ENCODE assay signal across 8 mouse cellular contexts in the genomic region with DNA sequence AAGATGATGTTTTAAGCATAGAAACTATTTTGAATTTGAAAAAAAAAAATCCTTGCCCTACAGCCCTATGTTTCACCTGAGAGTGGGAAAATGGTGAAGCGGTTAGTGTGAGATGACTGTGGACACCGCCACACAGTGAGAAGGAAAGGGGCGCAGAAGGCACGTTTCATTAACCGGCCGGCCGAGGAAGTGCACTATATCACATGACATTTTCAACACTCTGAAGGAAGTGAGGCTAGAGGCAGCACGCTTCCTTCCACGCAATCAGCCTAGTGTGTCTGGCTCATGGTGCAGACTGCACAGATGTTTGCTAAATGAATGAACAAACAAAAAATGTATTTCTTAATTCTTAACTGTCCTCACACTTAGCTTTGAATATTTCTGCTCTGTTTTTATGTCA.
DNase-seq lines count a peak whose midpoint lies in the region; ATAC-seq and TF ChIP-seq lines count a peak whose summit lies in the region.

No protein-coding gene starts in this region.

- 70% methylated on average over 9 of the region's 9 CpGs for WGBS in lung, embryonic 16.5 days
- 37% methylated on average over 9 of the region's 9 CpGs for WGBS in liver, postnatal 0 days (ENCODE audit: insufficient replicate concordance)

- no peaks in the 10 kb centered on the region for H3K27me3 ChIP-seq in lung, embryonic 16.5 days (ENCODE audit: control insufficient read depth, insufficient read depth, low read depth, low read length)
- H3K27me3 ChIP-seq in liver, postnatal 0 days (ENCODE audit: insufficient read depth, low read length), result no peaks in the 10 kb centered on the region

- H3K9me3 ChIP-seq in lung, embryonic 16.5 days (ENCODE audit: control insufficient read depth, low read length), result no peaks in the 10 kb centered on the region
- no peaks in the 10 kb centered on the region for H3K9me3 ChIP-seq in liver, postnatal 0 days (ENCODE audit: low read length)

- peak; percentile 19 for DNase-seq in embryo, embryonic 11 days
- no peak for DNase-seq in embryo, embryonic 10.5 days (ENCODE audit: low spot score)
- no peak for DNase-seq in lung, postnatal 14 days
- DNase-seq in liver, postnatal 0 days, result peak; percentile 32
- peak; percentile 17 to 19 for DNase-seq in thymus, postnatal 36 days
- DNase-seq in layer of hippocampus, postnatal 36 days, result no peak

- H3K4me1 ChIP-seq in lung, embryonic 16.5 days (replicated peaks; ENCODE audit: control insufficient read depth, insufficient read depth, low read length), result no peaks in the 10 kb centered on the region
- H3K4me1 ChIP-seq in liver, postnatal 0 days (ENCODE audit: insufficient read depth), result no peaks in the 10 kb centered on the region

- no peak overlapping the region for H3K9ac ChIP-seq in lung, embryonic 16.5 days (ENCODE audit: low read length)
- H3K9ac ChIP-seq in liver, postnatal 0 days (replicated peaks), result no peak overlapping the region

- peak; percentile 43; the same call in 1 of the 2 replicates for ATAC-seq in lung, embryonic 16.5 days (ENCODE audit: low read depth)
- peak; percentile 57; the same call in 1 of the 2 replicates for ATAC-seq in liver, postnatal 0 days
- ATAC-seq in cerebellum, adult (ENCODE audit: insufficient number of reproducible peaks, low FRiP score, low TSS enrichment), result no peak

- no peak overlapping the region for H3K4me2 ChIP-seq in lung, embryonic 16.5 days (ENCODE audit: low read depth, low read length)
- peak overlapping the region; percentile 45 for H3K4me2 ChIP-seq in liver, postnatal 0 days (ENCODE audit: low read depth, low read length)

- TF ChIP-seq EP300 in liver, postnatal 0 days (IDR thresholded peaks at IDR 0.05; ENCODE audit: low read depth), result no peak

- H3K4me3 ChIP-seq in lung, embryonic 16.5 days (ENCODE audit: low read length), result no peak overlapping the region
- peak overlapping the region; percentile 17; the same call in 1 of the 2 replicates for H3K4me3 ChIP-seq in liver, postnatal 0 days (ENCODE audit: low read depth, low read length)

- H3K27ac ChIP-seq in lung, embryonic 16.5 days (ENCODE audit: low read length), result no peak overlapping the region
- 0 out of 2 replicates have a peak overlapping the region, but pooled peaks have one; percentile 30 for H3K27ac ChIP-seq in liver, postnatal 0 days (ENCODE audit: low read depth)

- TF ChIP-seq CTCF in liver, postnatal 0 days (IDR thresholded peaks at IDR 0.05; ENCODE audit: low read depth), result no peak

- H3K36me3 ChIP-seq in lung, embryonic 16.5 days (ENCODE audit: control insufficient read depth, insufficient read depth, low read length), result no peaks in the 10 kb centered on the region
- H3K36me3 ChIP-seq in liver, postnatal 0 days (replicated peaks; ENCODE audit: insufficient read depth, low read length), result peaks cover 4% of the 10 kb centered on the region; the same call in 1 of the 2 replicates

Comparison
In these comparisons a context has a peak if more than half of its experiments do, and no peak if none do; other contexts are left out.
1. DNase-seq: peak in embryo, embryonic 11 days (single experiment), liver, postnatal 0 days (single experiment) and thymus, postnatal 36 days (2 of 2); none in embryo, embryonic 10.5 days (single experiment), lung, postnatal 14 days (single experiment) and layer of hippocampus, postnatal 36 days (0 of 2).